Mouse (Mus musculus): Measurements from ENCODE around the gene Btbd6.

Gene Btbd6

GRCm38 (mm10) chr12:112952926-112953565, 23.2 kb upstream of the Btbd6 start:
- no peak for DNase-seq (ENCODE audit: low read depth, low spot score)

GRCm38 (mm10) chr12:112955800-112956199, 20.5 kb upstream of the Btbd6 start:
- DNase-seq (ENCODE audit: low read depth, low spot score), result peak; percentile 84

- peak; percentile 78 for DNase-seq (ENCODE audit: low read depth, low spot score)
Observed at GRCm38 (mm10) chr12:112958303-112958702, 18.0 kb upstream of the Btbd6 start.

- peak; percentile 70 for DNase-seq (ENCODE audit: low read depth, low spot score)
Observed at GRCm38 (mm10) chr12:112959421-112959820, 16.9 kb upstream of the Btbd6 start.

GRCm38 (mm10) chr12:112961428-112961827, 14.9 kb upstream of the Btbd6 start:
- DNase-seq (ENCODE audit: low read depth, low spot score), result no peak

GRCm38 (mm10) chr12:112961872-112962271, 14.4 kb upstream of the Btbd6 start:
- DNase-seq (ENCODE audit: low read depth, low spot score), result no peak

- DNase-seq (ENCODE audit: low read depth, low spot score), result no peak
Observed at GRCm38 (mm10) chr12:112965783-112966182, 10.5 kb upstream of the Btbd6 start.

- no peak for DNase-seq (ENCODE audit: low read depth, low spot score)
Observed at GRCm38 (mm10) chr12:112968943-112969342, 7.3 kb upstream of the Btbd6 start.

GRCm38 (mm10) chr12:112969616-112970015, 6.7 kb upstream of the Btbd6 start:
- no peak for DNase-seq (ENCODE audit: low read depth, low spot score)

GRCm38 (mm10) chr12:112974736-112975135, 1.5 kb upstream of the Btbd6 start:
- DNase-seq (ENCODE audit: low read depth, low spot score), result no peak

GRCm38 (mm10) chr12:112977156-112977555, 874 bp downstream of the Btbd6 start:
- DNase-seq (ENCODE audit: low read depth, low spot score), result no peak

- no peak for DNase-seq (ENCODE audit: low read depth, low spot score)
Observed at GRCm38 (mm10) chr12:112982031-112982430, 5.7 kb downstream of the Btbd6 start.

GRCm38 (mm10) chr12:112985346-112985745, 9.1 kb downstream of the Btbd6 start:
- DNase-seq (ENCODE audit: low read depth, low spot score), result peak; percentile 67

- DNase-seq (ENCODE audit: low read depth, low spot score), result peak; percentile 66
Observed at GRCm38 (mm10) chr12:112987877-112988276, 11.6 kb downstream of the Btbd6 start.

GRCm38 (mm10) chr12:112990706-112991405, 14.6 kb downstream of the Btbd6 start:
- DNase-seq (ENCODE audit: low read depth, low spot score), result no peak

- no peak for DNase-seq (ENCODE audit: low read depth, low spot score)
Observed at GRCm38 (mm10) chr12:112991444-112991843, 15.2 kb downstream of the Btbd6 start.

- DNase-seq (ENCODE audit: low read depth, low spot score), result no peak
Observed at GRCm38 (mm10) chr12:112994153-112994552, 17.9 kb downstream of the Btbd6 start.

- DNase-seq (ENCODE audit: low read depth, low spot score), result no peak
Observed at GRCm38 (mm10) chr12:112999569-113000293, 23.4 kb downstream of the Btbd6 start.

- DNase-seq (ENCODE audit: low read depth, low spot score), result peak; percentile 99
Observed at GRCm38 (mm10) chr12:113000294-113001132, 24.2 kb downstream of the Btbd6 start, which contains the start of gene Brf1. Gene Brf1, minus strand, starts transcription at chr12:113000704.

GRCm38 (mm10) chr12:113001133-113001474, 24.8 kb downstream of the Btbd6 start:
- no peak for DNase-seq (ENCODE audit: low read depth, low spot score)

GRCm38 (mm10) chr12:113002667-113003066, 26.4 kb downstream of the Btbd6 start:
- DNase-seq (ENCODE audit: low read depth, low spot score), result peak; percentile 54

- no peak for DNase-seq (ENCODE audit: low read depth, low spot score)
Observed at GRCm38 (mm10) chr12:113004011-113004410, 27.7 kb downstream of the Btbd6 start.

Data from CD4-positive, CD25-positive, alpha-beta regulatory T cell, adult 2 months (primary cell).